Mouse (Mus musculus) cerebellum, adult 2 months (tissue): Measurements from ENCODE around the gene Ogdhl.

Experiments used
- CTCF ChIP-seq: fragments of 200-500 bp; IDR thresholded peaks from 2 replicates; pipeline ENCODE4 v1.5.1; 2011; ENCODE audit warnings: low read depth, mild to moderate bottlenecking, control low read depth, low read length, moderate library complexity, borderline replicate concordance; ENCODE audit not compliant: insufficient read depth
- POLR2A ChIP-seq: fragments of 200-500 bp; IDR thresholded peaks from 2 replicates; pipeline ENCODE4 v1.6.1; 2011; ENCODE audit warnings: low read length, control low read depth, borderline replicate concordance; ENCODE audit not compliant: insufficient read depth

DNA sequence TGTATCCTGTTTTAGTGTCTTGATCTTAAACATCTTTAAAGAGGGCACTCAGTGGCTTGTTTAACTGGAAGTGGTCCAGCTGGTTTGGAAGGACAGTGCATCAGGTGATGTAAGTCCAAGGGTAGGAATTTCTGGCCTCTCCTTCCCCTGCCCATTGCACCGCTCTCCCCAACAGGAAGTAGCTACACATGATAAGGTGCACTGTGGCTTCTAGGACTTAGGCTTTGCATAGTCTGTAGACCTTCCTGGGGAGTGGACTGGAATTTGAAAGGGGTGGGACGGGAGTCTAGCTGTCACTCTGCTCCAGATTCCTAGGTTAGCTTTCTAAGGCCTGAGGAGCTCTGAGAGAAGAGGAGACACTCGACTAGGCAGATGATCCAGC, 58.3 kb downstream of the Ogdhl start:
- TF ChIP-seq CTCF = no peak
- no peak for TF ChIP-seq POLR2A
